Mouse (Mus musculus): ENCODE measurements around the gene Cdc42bpg.

DNA sequence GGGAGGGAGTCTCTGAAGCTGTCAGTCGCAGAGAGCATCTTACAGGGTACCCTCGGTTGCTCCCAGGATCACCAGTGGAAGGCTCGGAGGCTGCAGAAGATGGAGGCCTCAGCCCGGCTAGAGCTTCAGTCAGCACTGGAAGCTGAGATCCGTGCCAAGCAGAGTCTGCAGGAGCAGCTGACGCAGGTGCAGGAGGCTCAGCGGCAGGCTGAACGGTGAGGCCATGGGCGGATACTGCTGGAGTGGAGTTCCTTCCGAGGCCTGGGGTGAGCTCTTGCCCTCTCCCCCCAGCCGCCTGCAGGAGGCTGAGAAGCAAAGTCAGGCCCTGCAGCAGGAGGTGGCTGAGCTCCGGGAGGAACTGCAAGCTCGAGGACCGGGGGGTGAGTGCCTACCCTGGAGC, 9.3 kb downstream of the Cdc42bpg start:
- TF ChIP-seq CTCF (IDR thresholded peaks at IDR 0.05; ENCODE audit: low read depth, low read length), result no peak
- no peak for TF ChIP-seq POLR2A (IDR thresholded peaks at IDR 0.05; ENCODE audit: extremely low read depth, insufficient read depth, low read length)
